Mouse (Mus musculus) midbrain, embryonic 15.5 days (tissue): ENCODE data around the gene Grm4. TPM values are rescaled to one million over a fixed set of nuclear protein-coding genes. Genes with fewer than 3 reads are reported as not detected.

Source experiments
- ATAC-seq: fragments of 200-750 bp; cut with Nextera tagmentation; replicated peaks from 2 replicates; pipeline ENCODE4 v1.8.0; 2017; ENCODE audit warnings: moderate TSS enrichment
- H3K27ac ChIP-seq: fragments of 300-500 bp; sonication (generic); 2 replicates; pipeline ENCODE4 v1.5.1; 2015; ENCODE audit warnings: mild to moderate bottlenecking, inconsistent platforms
- H3K27me3 ChIP-seq: fragments of 300-500 bp; sonication (generic); replicated peaks from 2 replicates; pipeline ENCODE4 v1.6.1; 2015; ENCODE audit warnings: inconsistent platforms
- H3K36me3 ChIP-seq: fragments of 300-500 bp; sonication (generic); replicated peaks from 2 replicates; pipeline ENCODE4 v1.6.1; 2015; ENCODE audit warnings: inconsistent platforms
- H3K4me1 ChIP-seq: fragments of 300-500 bp; sonication (generic); 2 replicates; pipeline ENCODE4 v1.6.1; 2015; ENCODE audit warnings: inconsistent platforms
- H3K4me2 ChIP-seq: fragments of 300-500 bp; sonication (generic); 2 replicates; pipeline ENCODE4 v1.6.1; 2015; ENCODE audit warnings: inconsistent platforms, mild to moderate bottlenecking, moderate library complexity
- H3K4me3 ChIP-seq: fragments of 300-500 bp; sonication (generic); 2 replicates; pipeline ENCODE4 v1.5.1; 2015; ENCODE audit warnings: mild to moderate bottlenecking, inconsistent platforms
- H3K9ac ChIP-seq: fragments of 300-500 bp; sonication (generic); 2 replicates; pipeline ENCODE4 v1.6.1; 2015; ENCODE audit warnings: mild to moderate bottlenecking, inconsistent platforms
- H3K9me3 ChIP-seq: fragments of 300-500 bp; sonication (generic); 2 replicates; pipeline ENCODE4 v1.6.1; 2016; ENCODE audit warnings: inconsistent platforms
- WGBS: fragments of 180-500 bp; shearing (Covaris S2); methylation state at CpG from one replicate; pipeline ENCODE4 v1.1.7; 2015; ENCODE audit warnings: mixed read lengths; 5-methylcytosine and 5-hydroxymethylcytosine counted together
- polyA plus RNA-seq: library from polyadenylated mRNA; unstranded; fragments of >200 nt; fragmentation: Nextera tagmentation; extraction: Ambion mirVana; gene quantifications from 2 replicates; pipeline ENCODE4 v1.2.1, GENCODE M21; 2015

The Grm4 gene
- polyA plus RNA-seq, 1 experiment from 2014 or later: 10.9 TPM

GRCm38 (mm10) chr17:27421837-27422236 is 99.4 kb downstream of the Grm4 start:
- H3K27ac ChIP-seq: peak overlapping the region; percentile 78
- H3K9me3 ChIP-seq: no peaks in the 10 kb centered on the region
- H3K36me3 ChIP-seq: no peaks in the 10 kb centered on the region
- ATAC-seq: no peak
- no peak overlapping the region for H3K4me2 ChIP-seq
- peaks cover 23% of the 10 kb centered on the region for H3K4me1 ChIP-seq
- no peaks in the 10 kb centered on the region for H3K27me3 ChIP-seq
- H3K4me3 ChIP-seq: no peak overlapping the region
- whole genome bisulfite sequencing: 30% methylated on average over 8 of the region's 8 CpGs
- H3K9ac ChIP-seq: no peak overlapping the region

- Histone ChIP-seq H3K4me1 (peaks cover 7% of the 10 kb centered on the region; the same call in 1 of the 2 replicates), H3K9me3 (no peaks in the 10 kb centered on the region), H3K4me3 (no peak overlapping the region), H3K9ac (no peak overlapping the region), H3K27me3 (no peaks in the 10 kb centered on the region), H3K4me2 (no peak overlapping the region), H3K27ac (no peak overlapping the region), H3K36me3 (no peaks in the 10 kb centered on the region)
- WGBS: 72% methylated on average over 5 of the region's 5 CpGs
- no peak for ATAC-seq
Observed at GRCm38 (mm10) chr17:27409006-27409405, 112.2 kb downstream of the Grm4 start.

- 26% methylated on average over 5 of the region's 5 CpGs for WGBS
- H3K27ac ChIP-seq: no peak overlapping the region
Observed at GRCm38 (mm10) chr17:27408531-27408930, 112.7 kb downstream of the Grm4 start.

GRCm38 (mm10) chr17:27406956-27407355 is 114.2 kb downstream of the Grm4 start:
- 0 out of 2 replicates have a peak, but pooled peaks have one; percentile 54 for ATAC-seq
- H3K4me3 ChIP-seq: no peak overlapping the region
- peaks cover 7% of the 10 kb centered on the region for H3K4me1 ChIP-seq
- no peaks in the 10 kb centered on the region for H3K9me3 ChIP-seq
- no peak overlapping the region for H3K27ac ChIP-seq
- 57% methylated on average over 4 of the region's 4 CpGs for WGBS
- H3K4me2 ChIP-seq: no peak overlapping the region
- H3K9ac ChIP-seq: no peak overlapping the region
- no peaks in the 10 kb centered on the region for H3K27me3 ChIP-seq
- H3K36me3 ChIP-seq: no peaks in the 10 kb centered on the region

More at GRCm38 (mm10) chr17:27408531-27408930, 112.7 kb downstream of the Grm4 start:
- no peaks in the 10 kb centered on the region for H3K9me3 ChIP-seq
- peaks cover 7% of the 10 kb centered on the region; the same call in 1 of the 2 replicates for H3K4me1 ChIP-seq
- H3K27me3 ChIP-seq: no peaks in the 10 kb centered on the region
- H3K4me2 ChIP-seq: no peak overlapping the region
- no peak overlapping the region for H3K4me3 ChIP-seq
- H3K9ac ChIP-seq: no peak overlapping the region
- ATAC-seq: no peak
- H3K36me3 ChIP-seq: no peaks in the 10 kb centered on the region

- 83% methylated on average over 19 of the region's 19 CpGs for WGBS
- H3K4me1 ChIP-seq: peaks cover 12% of the 10 kb centered on the region
- ATAC-seq: no peak
Observed at GRCm38 (mm10) chr17:27405376-27406024, 115.7 kb downstream of the Grm4 start.

GRCm38 (mm10) chr17:27401200-27401599 is 120.0 kb downstream of the Grm4 start:
- Histone ChIP-seq H3K4me3 (no peak overlapping the region), H3K27me3 (no peaks in the 10 kb centered on the region), H3K4me1 (peaks cover 6% of the 10 kb centered on the region), H3K36me3 (no peaks in the 10 kb centered on the region), H3K9me3 (no peaks in the 10 kb centered on the region), H3K4me2 (no peak overlapping the region), H3K9ac (no peak overlapping the region), H3K27ac (no peak overlapping the region)
- no peak for ATAC-seq
- 8% methylated on average over 13 of the region's 13 CpGs for WGBS

More at GRCm38 (mm10) chr17:27405376-27406024, 115.7 kb downstream of the Grm4 start:
- H3K9me3 ChIP-seq: no peaks in the 10 kb centered on the region
- H3K4me2 ChIP-seq: no peak overlapping the region
- H3K27me3 ChIP-seq: no peaks in the 10 kb centered on the region
- no peaks in the 10 kb centered on the region for H3K36me3 ChIP-seq
- no peak overlapping the region for H3K4me3 ChIP-seq
- H3K9ac ChIP-seq: no peak overlapping the region
- no peak overlapping the region for H3K27ac ChIP-seq

- 48% methylated on average over 5 of the region's 5 CpGs for WGBS
- Histone ChIP-seq H3K9ac (no peak overlapping the region), H3K4me2 (no peak overlapping the region), H3K9me3 (no peaks in the 10 kb centered on the region), H3K36me3 (no peaks in the 10 kb centered on the region), H3K27me3 (no peaks in the 10 kb centered on the region), H3K4me3 (no peak overlapping the region), H3K27ac (no peak overlapping the region), H3K4me1 (peaks cover 27% of the 10 kb centered on the region)
- no peak for ATAC-seq
Observed at GRCm38 (mm10) chr17:27393931-27394330, 127.3 kb downstream of the Grm4 start.

GRCm38 (mm10) chr17:27393432-27393831 is 127.8 kb downstream of the Grm4 start:
- Histone ChIP-seq H3K36me3 (no peaks in the 10 kb centered on the region), H3K27ac (0 out of 2 replicates have a peak overlapping the region, but pooled peaks have one; percentile 27), H3K9me3 (no peaks in the 10 kb centered on the region), H3K9ac (no peak overlapping the region), H3K27me3 (no peaks in the 10 kb centered on the region), H3K4me1 (peaks cover 29% of the 10 kb centered on the region), H3K4me3 (no peak overlapping the region), H3K4me2 (no peak overlapping the region)
- no peak for ATAC-seq
- 88% methylated on average over 4 of the region's 4 CpGs for WGBS

GRCm38 (mm10) chr17:27392918-27393317 is 128.3 kb downstream of the Grm4 start:
- ATAC-seq: no peak
- Histone ChIP-seq H3K9ac (no peak overlapping the region), H3K27ac (0 out of 2 replicates have a peak overlapping the region, but pooled peaks have one; percentile 27), H3K4me3 (no peak overlapping the region), H3K4me2 (no peak overlapping the region), H3K36me3 (no peaks in the 10 kb centered on the region), H3K27me3 (no peaks in the 10 kb centered on the region), H3K4me1 (peaks cover 29% of the 10 kb centered on the region), H3K9me3 (no peaks in the 10 kb centered on the region)
- WGBS: 16% methylated on average over 8 of the region's 8 CpGs

GRCm38 (mm10) chr17:27390019-27390418 is 131.2 kb downstream of the Grm4 start:
- H3K4me1 ChIP-seq: peaks cover 37% of the 10 kb centered on the region
- peak overlapping the region; percentile 63 for H3K27ac ChIP-seq
- ATAC-seq: no peak

GRCm38 (mm10) chr17:27389221-27390000 is 131.8 kb downstream of the Grm4 start:
- Histone ChIP-seq H3K9ac (no peak overlapping the region; the same call in 1 of the 2 replicates), H3K4me2 (no peak overlapping the region), H3K9me3 (no peaks in the 10 kb centered on the region), H3K4me3 (no peak overlapping the region), H3K27me3 (no peaks in the 10 kb centered on the region), H3K36me3 (no peaks in the 10 kb centered on the region), H3K4me1 (peaks cover 37% of the 10 kb centered on the region), H3K27ac (peak overlapping the region; percentile 63)
- 29% methylated on average over 13 of the region's 13 CpGs for WGBS
- peak; percentile 22; the same call in 1 of the 2 replicates for ATAC-seq

More at GRCm38 (mm10) chr17:27390019-27390418, 131.2 kb downstream of the Grm4 start:
- 87% methylated on average over 8 of the region's 8 CpGs for WGBS
- H3K36me3 ChIP-seq: no peaks in the 10 kb centered on the region
- no peak overlapping the region for H3K4me2 ChIP-seq
- no peak overlapping the region for H3K4me3 ChIP-seq
- H3K9me3 ChIP-seq: no peaks in the 10 kb centered on the region
- H3K27me3 ChIP-seq: no peaks in the 10 kb centered on the region
- no peak overlapping the region for H3K9ac ChIP-seq

GRCm38 (mm10) chr17:27386438-27386837 is 134.8 kb downstream of the Grm4 start:
- Histone ChIP-seq H3K4me2 (no peak overlapping the region), H3K9me3 (no peaks in the 10 kb centered on the region), H3K9ac (no peak overlapping the region), H3K4me3 (no peak overlapping the region), H3K4me1 (peaks cover 22% of the 10 kb centered on the region), H3K27me3 (no peaks in the 10 kb centered on the region), H3K27ac (no peak overlapping the region), H3K36me3 (no peaks in the 10 kb centered on the region)
- no peak for ATAC-seq
- 34% methylated on average over 1 of the region's 1 CpGs for WGBS
